Mouse (Mus musculus) stomach, adult 2 months (tissue): ENCODE measurements around the gene Coro2b. TPM values are rescaled to one million over a fixed set of nuclear protein-coding genes. Genes with fewer than 3 reads are reported as not detected.

ENCODE experiments used
- polyA plus RNA-seq: library from polyadenylated mRNA; depleted of rRNA; stranded (reverse); fragments of >200 nt; gene quantifications from 2 replicates; pipeline ENCODE4 v1.2.3, GENCODE M21; 2012; rRNA removed

Gene Coro2b
- polyA plus RNA-seq, result 7.1 and 7.5 TPM in 2 replicates

DNA sequence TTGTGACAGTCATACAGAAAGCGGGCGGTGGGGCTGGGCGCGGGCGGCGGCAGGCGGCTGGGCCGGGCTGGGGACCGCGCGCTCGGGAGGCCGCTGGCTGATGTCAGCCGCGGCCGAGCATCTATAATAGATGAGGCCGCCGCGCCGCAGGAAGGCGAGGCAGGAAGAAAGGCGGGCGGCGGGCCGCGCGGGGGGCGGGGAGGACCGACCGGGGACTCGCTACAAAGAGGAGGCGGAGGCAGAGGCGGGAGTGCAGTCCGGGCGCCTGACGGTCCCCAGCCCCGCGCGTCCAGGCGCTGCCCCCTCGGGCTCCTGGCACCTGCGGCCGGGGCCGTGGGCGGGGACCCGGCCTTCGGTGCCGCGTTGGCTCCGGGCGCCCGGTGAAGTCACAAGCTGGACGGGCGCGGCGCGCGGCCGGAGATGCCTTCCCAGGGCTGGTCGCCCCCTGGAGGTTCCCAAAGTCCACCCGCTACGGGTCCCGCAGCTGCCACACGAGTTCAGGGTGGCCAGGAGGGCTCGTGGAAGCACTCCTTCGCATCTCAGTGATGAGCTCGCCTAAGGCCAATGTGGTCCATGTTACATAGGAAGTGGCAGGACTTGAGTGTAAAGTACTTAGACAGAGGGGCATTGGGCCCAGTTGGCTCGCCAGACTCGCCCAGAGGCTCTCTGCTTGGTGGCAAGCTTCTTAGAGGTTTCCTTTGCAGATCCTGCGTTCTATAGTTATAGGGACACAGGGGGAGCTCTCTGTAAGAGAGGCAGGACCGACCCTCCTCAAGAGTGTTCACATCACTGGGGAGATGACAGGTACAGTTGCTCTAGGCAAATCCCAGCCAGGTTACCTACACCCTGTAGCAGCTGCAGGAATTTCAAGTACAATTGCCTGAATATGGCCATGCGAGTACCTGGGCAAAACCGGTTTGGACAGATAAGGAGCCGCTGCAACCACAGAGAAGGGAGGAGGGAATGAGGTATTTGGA lies at the start of gene Coro2b:
Gene Coro2b, minus strand, starts transcription at position 390 of the 977 bp plus-strand sequence.

Other genes with a start within 250 kb of the Coro2b start
- gene Anp32a, start 195.8 kb downstream of the Coro2b start, polyA plus RNA-seq, result 2.9 and 4.0 TPM in 2 replicates
- 0.88 and 1.4 TPM in 2 replicates for gene Itga11, start 140.8 kb upstream of the Coro2b start, polyA plus RNA-seq